Mouse (Mus musculus): ENCODE measurements around the gene Hoxc6. TPM values are rescaled to one million over a fixed set of nuclear protein-coding genes. Genes with fewer than 3 reads are reported as not detected.
A peak's percentile ranks its signal among the peaks of the same experiment; 100 is the strongest.

Hoxc6 gene
- total RNA-seq, 4 experiments from 2014 or later: 52.9 to 79.0 (median 59.6) TPM

DNA sequence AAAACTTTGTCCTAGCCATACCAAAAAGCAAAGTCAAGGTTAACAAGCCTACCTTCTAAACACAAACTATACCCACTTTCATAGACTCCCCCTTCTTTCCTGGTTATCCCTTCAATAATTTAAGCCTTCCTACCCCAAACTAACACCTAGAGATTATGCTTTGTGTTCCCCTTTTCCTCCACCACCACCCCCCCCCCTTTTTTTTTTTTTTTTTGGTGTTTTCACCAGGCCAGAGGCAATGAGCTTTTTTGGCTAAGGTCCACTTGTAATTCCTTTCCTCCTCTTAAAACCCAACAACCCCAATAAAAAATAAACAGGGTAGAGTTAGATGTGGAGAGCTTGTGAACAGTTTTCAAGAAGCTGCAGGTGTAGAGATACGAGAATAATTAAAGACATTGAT is 28.8 kb upstream of the Hoxc6 start:
- DNase-seq: no peak

DNA sequence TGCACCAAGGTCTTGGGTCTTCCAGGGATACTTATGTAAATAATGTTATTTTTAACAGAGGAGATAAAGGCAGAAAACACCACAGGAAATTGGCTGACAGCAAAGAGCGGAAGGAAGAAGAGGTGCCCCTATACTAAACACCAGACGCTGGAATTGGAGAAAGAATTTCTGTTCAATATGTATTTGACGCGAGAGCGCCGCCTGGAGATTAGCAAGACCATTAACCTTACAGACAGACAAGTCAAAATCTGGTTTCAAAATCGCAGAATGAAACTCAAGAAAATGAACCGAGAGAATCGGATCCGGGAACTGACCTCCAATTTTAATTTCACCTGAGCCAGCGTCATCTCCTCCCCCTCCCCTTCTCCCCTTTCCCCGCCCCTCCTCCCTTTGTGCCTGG is 27.3 kb upstream of the Hoxc6 start:
- DNase-seq: no peak

DNA sequence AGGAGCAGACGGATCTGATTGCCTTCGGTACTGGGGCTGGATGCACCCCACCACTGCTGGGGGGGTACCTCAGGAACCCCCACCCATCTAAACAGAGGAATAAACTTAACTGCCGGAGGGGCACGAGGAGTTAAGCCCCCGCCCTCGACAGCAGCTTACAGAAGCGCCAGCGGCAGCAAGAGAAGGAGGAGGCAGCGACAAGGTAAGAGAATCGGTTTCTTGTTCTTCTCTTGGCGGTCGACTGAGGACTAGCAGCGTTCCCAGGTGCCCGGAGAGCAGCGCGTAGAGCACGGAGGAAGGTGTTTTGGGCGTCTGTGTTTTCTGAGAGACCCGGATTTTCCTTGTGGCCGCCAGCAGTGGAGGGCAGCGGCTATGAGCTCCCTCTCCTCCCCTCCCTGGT is 25.8 kb upstream of the Hoxc6 start:
- DNase-seq: no peak

DNA sequence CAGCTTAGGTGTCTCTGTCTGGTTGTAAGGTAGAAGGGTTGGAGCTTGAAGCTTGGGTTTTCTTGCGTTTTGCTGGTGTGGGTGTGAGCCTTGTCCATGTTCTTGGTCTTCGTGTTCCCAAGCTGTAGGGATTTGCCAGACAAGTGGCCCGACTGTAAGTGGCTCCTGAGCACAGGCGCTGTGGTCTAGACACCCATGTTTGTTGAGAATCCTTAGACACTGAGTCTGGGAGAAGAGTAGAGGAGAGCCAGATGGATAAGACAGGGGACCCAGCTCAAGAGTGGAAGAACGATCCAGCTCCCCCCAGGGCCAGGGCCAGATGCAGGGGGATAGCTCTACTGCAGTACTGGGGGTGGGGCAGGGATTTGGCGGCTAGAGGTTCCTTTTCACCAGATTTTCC is 25.3 kb upstream of the Hoxc6 start:
- DNase-seq: no peak

- DNase-seq: no peak
These were observed 23.0 kb upstream of the Hoxc6 start for GRCm38 (mm10) chr15:102975034-102975433.

DNA sequence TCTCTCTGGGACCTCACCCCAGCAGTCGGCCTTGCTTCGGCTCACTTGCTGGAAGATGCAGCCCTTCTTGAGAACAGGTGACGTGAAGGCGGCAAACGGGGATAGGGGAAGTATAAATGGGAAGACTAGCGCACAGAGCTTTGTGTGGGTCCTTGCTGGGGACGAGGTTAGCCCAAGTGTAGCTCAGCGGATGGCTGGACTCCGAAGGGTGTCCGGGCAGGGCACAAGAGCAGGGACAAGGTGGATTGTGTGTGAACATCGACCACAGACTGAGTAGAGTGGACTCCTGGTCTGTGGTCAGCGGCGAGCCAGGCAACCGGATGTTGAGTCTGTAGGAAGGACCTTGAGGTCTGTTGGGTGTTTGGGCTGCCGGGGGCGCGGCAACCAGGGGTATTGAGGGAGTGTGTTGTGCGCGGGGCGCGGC is 22.4 kb upstream of the Hoxc6 start:
- DNase-seq: no peak

GRCm38 (mm10) chr15:102976171-102976570 is 21.9 kb upstream of the Hoxc6 start, which contains the start of gene Hoxc9:
Gene Hoxc9, plus strand, starts transcription at chr15:102976439.
- DNase-seq: no peak

GRCm38 (mm10) chr15:102976631-102977422 is 21.2 kb upstream of the Hoxc6 start:
- DNase-seq: no peak

DNA sequence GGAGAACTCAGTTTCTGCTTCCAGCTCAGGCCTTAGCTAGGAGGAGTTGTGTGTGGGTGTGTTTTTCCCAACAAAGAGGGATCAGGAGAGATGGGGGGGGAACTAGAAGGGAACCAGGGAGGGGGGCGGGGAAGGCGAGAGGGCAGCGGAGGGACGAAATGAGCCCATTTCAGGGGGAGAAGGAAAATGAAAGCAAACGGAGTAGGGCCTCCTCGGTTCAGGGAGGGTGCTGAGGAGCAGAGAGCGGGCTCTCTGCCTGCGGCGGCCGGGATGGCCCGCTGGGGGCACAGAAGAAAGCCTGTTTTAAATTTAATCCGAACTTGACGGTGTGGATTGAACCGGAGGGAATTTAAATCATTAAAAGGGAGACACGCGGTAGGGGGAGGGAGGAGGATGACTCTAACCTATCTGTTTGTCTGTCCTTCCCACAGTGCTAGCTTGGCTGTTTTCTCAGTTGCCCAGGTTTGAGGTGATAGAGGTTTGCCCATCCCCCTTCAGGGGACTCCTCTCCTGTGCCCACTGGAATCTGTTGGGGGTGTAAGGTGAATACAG is 20.6 kb upstream of the Hoxc6 start:
- no peak for DNase-seq

GRCm38 (mm10) chr15:102978615-102979515 is 19.2 kb upstream of the Hoxc6 start:
- no peak for DNase-seq

GRCm38 (mm10) chr15:102979936-102980335 is 18.1 kb upstream of the Hoxc6 start:
- DNase-seq: no peak

DNA sequence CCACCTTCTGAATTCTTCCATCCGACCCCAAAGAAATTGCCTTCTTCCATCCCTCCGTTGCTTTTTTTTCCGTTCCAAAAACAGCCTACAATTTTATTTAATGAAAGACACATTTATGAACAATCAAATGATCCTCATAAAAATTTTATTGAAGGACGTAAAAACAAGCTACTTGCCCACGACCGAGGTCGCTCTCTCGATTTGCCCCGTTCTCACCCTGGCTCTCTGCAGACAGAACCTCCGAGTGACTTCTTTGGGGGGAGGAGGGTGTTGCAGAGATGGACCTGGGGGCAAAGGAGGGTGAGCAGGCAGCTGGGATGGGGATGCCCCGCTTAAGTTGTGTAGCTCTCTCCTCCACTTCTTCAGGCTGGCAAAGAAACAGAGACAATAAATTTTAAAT is 17.7 kb upstream of the Hoxc6 start:
- no peak for DNase-seq

GRCm38 (mm10) chr15:102980912-102981311 is 17.1 kb upstream of the Hoxc6 start:
- DNase-seq: no peak

GRCm38 (mm10) chr15:102981379-102982288 is 16.4 kb upstream of the Hoxc6 start:
- no peak for DNase-seq

GRCm38 (mm10) chr15:102983716-102984115 is 14.3 kb upstream of the Hoxc6 start:
- DNase-seq: no peak

GRCm38 (mm10) chr15:102984521-102984920 is 13.5 kb upstream of the Hoxc6 start:
- no peak for DNase-seq

DNA sequence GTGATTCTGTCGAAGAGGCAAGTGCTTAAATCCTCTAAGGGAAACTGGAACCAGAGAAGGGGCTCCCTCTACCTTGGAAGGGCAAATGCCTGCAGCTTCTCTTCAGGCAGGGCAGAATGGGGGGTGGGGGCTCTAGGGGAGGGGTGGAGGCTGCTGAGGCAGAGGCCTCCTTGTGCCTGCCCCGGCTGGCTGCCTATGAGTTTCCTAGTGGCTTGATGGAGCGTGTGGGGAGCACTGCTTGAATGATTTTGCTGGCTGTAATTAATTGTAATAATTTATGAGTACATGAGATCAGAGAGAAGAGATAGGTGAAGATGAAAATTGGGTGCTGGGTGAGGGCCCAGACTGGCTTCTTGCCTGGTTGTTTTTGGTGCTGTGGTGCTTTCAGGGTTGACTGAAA is 13.1 kb upstream of the Hoxc6 start:
- DNase-seq: no peak

GRCm38 (mm10) chr15:102987124-102987833 is 10.8 kb upstream of the Hoxc6 start:
- peak; percentile 84 for DNase-seq

GRCm38 (mm10) chr15:102988078-102988477 is 10.0 kb upstream of the Hoxc6 start:
- no peak for DNase-seq

DNA sequence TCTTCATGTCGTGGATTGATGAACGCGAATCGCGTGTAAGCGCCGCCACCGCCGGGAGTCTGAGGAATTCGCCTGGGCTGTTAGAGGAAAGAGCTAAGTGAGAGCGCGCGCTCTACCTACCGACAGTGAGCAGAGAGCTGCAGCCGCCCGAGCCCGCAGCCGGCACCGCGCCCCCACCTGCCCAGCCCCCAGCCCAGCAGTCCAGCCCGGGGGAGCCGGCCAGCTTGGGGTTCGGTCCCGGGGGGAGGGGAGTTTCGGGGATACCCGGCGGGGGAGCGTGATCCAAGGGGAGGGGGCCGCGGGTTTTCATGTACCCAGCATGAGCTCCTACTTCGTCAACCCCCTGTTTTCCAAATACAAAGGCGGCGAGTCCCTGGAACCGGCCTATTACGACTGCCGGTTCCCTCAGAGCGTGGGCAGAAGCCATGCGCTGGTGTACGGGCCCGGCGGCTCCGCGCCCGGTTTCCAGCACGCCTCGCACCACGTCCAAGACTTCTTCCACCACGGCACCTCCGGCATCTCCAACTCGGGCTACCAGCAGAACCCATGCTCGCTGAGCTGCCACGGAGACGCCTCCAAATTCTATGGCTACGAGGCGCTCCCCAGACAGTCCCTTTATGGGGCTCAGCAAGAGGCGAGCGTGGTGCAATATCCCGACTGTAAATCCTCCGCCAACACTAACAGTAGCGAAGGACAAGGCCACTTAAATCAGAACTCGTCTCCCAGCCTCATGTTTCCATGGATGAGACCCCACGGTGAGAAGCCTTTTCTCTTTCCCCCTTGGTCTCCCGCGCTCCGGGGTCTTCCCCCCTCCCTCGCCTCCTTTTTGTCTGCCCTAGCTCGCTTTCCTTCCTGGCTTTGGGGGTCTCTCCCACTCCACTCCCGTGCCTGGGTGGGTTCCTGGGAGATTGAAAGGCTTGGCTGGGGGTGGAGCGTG is 7.3 kb upstream of the Hoxc6 start, which contains the start of gene Hoxc8:
TSS of gene Hoxc8 (plus strand) at position 147 of the 937 bp plus-strand sequence.
- DNase-seq: no peak
